Mouse (Mus musculus): ENCODE data around the gene Swap70.

The Swap70 gene

DNA sequence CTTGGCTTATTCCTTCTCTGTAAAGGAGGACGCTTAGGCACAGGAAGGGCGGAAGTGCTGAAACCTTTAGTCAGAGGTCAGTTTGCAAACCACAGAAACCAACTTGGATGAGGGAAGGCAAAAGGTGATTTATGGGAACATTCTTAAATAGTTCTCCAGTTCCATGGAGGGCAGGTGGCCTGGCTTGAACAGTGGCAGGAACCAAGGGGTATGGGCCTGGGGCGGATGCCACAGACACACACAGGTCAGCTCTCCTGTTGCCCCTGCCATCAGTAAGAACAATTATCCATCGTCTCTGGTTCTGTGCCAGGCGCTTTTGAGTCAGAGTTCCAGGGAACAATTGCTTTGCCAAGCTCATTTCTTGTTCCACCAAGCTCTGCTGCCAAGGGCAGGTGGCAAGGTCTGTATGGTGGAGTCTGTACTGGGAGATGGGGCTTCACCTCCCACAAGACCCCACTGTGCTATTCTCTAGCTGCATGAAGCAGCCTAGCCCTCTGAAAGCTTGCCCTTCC lies 56.3 kb downstream of the Swap70 start:
- 82% methylated on average over 5 of the region's 5 CpGs for WGBS

GRCm38 (mm10) chr7:110279183-110279582 lies 57.7 kb downstream of the Swap70 start:
- 92% methylated on average over 4 of the region's 4 CpGs for WGBS

- WGBS, result 90% methylated on average over 11 of the region's 11 CpGs
Observed at GRCm38 (mm10) chr7:110281435-110282256, 60.1 kb downstream of the Swap70 start.

DNA sequence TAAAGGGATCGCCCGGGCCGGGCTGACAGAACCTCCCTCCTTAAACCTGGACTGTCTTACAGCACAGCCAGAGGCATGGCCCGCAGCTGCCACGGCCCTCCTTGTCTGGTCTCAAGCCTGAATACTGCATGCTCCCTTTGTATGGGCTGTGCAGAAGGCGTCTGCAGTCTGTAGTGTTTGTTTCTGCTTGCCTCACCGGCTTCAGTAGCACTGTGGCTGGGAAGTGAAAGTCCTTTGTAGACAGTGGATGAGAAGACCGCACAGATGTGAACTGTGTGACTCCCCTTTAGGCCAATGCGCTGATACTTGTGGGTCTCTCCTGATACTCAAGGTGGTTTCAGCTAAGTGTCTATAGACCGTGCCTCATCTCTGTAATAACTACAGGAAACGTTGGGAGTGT lies 61.3 kb downstream of the Swap70 start:
- WGBS, result 75% methylated on average over 11 of the region's 11 CpGs

DNA sequence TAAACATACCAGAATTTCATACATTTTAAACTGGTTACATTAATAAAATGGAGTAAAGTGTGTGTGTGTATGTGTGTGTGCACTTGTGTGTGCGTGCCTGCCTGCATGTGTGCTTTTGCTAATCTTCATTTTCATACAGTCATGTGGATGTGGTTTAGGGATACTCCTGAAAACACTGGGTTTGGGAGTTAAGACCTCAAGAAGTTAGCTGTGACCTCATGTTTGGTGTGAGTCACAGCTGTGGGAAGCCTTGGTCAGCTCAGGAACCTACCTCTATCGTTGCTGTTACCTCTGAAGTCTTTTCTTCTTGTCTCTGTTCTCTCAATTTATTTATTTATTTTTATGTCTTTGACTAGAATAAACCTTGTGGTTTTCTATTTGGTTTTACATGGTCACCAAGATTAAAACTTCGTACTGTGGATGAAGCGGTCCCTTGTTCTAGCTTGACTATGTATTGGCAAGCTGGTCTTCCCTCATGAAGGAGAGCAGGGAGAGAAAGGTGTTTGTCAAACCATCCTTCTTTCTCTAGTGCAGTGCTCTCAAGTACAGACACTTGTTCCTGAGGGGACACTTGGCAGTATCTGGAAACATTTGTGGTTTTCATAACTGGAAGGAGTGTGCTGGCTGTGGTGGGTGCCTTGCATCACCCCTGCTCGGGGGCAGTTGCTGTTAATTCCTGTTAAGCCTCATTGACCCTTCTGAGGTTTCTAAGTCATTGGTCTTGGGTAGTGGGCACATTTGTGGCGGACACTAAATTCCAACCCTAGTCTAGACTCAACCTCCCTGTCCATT lies 62.2 kb downstream of the Swap70 start:
- 92% methylated on average over 6 of the region's 6 CpGs for WGBS

DNA sequence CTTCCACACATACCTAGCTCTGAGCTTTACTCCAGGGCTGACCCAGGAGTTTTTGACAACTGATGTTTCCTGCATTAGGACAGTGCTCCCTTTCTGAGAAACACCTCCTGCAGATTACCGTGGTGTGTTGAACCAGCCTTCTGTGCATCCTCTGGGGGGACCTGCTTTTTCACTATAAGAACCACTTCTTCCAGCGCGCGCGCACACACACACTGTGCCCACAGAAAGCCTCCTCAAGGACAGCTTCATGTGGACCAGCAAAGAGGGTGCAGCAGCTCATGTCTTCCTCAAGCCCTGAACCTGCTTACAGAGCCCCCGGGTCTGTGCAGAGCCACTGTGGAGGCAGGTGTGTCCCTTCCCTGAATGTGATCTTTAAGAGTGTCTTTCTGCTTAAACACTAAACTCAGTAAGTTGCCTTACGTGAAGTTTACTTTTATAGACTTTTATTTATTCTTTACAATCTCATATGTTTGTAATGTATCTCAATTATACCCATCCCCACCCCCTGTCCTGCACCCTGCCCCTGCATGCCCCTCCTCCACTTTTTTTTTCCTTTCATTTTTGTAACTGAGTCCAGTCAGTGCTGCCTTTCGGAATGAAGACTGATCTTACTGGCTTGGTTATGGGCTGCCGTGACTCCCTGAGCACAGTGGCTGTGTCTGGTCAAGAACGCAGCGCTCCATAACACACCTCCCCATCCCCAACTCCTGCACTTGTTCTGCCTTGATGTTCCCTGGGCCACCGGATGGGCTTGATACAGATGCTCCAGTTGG lies 63.8 kb downstream of the Swap70 start:
- 91% methylated on average over 12 of the region's 12 CpGs for WGBS

DNA sequence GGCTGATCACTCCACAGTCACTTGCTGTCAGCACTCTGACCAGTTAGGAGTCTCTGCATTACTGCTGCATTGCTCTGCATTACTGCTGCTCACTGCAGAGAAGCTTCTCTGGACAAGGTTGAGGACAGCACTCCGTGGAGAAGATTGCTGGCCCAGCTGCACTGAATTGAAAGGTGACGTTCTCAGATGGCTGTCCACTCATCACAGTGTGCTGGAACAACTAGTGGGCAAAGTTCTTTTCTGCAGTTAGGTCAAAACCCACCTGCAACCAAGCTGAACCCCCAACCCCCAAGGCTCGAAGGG lies 64.3 kb downstream of the Swap70 start:
- WGBS, result 86% methylated on average over 3 of the region's 3 CpGs

DNA sequence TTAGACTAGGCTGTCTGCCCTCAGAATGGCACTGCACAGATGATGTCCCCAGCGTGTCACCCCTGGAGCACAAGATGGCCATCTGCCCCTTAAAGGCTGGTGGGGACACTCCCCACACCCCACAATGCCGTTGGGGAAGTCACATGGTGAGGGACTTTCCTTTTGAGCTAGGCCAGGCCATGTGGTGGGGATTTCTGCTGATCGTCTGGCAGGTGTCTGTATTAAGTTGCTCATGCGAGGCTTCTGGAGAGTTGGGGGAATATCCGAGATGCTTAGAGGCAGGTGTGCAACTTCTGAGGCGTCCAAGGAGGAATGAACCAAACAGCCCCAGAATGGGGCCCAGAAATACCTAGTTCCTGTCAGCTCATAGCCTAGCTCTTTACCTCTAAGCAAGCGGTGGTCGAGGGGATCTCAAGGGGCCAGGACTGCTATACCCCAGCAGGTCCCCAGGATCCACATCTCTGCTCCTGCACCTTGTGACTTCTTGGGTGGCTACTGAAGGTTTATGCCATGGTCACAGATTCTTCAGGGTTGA lies 64.8 kb downstream of the Swap70 start:
- WGBS, result 80% methylated on average over 8 of the region's 8 CpGs

DNA sequence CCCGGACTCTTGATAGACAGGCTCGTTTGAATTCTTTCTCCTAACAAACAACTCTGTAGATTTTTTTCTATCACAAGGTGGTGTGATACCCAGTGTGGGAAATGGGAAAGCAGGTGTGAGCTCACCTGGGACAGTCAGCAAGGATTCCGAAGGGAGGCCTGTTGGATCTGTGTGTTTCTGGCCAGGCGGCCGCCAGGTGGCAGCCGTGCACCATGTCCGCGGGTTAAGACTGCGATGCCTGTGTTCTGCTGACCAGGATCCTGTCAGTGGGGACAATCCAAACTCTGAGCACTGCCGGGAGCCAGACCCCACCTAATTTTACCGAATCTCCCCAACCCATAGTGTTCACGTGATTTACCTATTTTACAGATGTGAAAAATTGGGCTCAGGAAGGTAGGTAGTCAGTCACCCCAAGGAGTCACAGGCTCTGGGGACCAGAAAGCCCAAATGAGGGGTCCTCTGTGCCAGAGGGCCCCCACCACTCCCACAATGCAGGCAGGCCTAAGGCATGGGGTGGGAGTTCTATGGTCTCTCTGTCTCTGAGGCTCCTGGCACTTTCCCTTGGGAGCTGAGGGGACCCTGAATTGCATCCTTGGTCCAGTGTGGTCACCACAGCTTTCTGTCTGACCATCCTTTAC lies 65.4 kb downstream of the Swap70 start:
- 11% methylated on average over 12 of the region's 12 CpGs for WGBS

DNA sequence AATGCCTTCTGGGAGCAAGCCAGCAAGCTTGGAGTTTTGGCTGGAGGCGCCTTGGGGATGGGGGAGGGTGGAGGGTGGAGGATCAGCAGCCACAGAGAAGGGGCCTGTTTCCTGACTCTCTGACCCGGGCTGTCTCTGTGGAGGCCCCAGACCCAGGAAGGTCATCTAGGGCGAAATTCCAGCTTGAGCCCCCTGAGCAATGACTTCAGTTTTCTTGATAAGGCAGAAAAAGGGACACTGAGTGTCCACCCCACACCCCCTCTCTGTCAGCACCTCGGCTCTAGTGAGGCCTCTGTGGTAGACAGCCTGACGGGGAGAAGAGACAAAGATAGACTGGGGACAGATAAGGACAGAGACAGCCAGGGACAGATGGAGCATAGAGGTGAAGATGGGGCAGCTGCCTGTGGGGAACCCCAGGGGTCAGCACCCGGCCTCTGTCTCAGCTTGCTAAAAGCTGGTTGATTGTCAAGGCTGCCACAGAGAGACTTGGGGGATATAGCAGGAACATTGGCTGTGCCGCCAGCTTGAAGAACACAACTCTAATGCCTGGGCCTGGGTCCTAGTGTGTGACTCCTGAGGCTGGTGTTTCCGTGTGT lies 66.1 kb downstream of the Swap70 start:
- 78% methylated on average over 8 of the region's 8 CpGs for WGBS

GRCm38 (mm10) chr7:110288191-110288604 lies 66.7 kb downstream of the Swap70 start:
- 84% methylated on average over 4 of the region's 4 CpGs for WGBS

GRCm38 (mm10) chr7:110288731-110289191 lies 67.2 kb downstream of the Swap70 start:
- 57% methylated on average over 6 of the region's 6 CpGs for WGBS

GRCm38 (mm10) chr7:110289647-110290046 lies 68.1 kb downstream of the Swap70 start:
- WGBS, result 73% methylated on average over 4 of the region's 4 CpGs

DNA sequence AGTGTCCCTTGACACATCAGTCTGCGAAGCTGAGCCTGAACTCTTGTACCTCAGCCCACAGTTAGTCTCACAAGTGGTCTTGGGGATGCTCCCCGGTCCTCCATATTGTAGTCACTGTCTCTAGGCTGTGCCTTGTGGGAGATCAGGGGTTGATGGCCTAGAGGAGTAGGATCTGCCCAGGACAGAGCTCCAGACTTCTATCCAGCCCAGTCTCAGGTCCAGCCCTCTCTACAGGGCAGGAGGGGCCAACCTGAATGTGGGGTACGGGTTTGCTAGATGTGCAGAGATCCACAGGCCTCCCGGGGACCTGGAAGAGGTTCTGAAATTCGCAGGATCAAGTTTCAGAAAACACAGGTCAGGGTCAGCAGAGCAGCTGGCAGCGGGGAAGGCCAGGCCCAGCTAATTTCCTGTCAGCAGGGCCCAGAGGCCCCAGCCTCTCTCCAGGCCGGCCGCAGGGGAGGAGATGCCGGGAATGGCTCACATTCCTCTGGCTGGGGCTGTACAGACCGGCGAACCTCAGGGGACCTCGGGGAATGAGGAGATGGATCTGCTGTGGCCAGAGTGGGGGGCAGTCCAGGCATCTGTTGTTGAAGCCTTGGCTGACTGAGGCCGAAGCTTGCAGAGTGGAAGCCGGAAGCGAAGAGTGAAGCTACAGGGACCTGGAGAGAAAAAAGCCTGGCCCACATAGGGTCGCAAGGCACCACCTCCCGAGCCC lies 75.5 kb downstream of the Swap70 start:
- WGBS, result 69% methylated on average over 17 of the region's 17 CpGs

- 71% methylated on average over 4 of the region's 4 CpGs for WGBS
Observed at GRCm38 (mm10) chr7:110297611-110298010, 76.1 kb downstream of the Swap70 start.

DNA sequence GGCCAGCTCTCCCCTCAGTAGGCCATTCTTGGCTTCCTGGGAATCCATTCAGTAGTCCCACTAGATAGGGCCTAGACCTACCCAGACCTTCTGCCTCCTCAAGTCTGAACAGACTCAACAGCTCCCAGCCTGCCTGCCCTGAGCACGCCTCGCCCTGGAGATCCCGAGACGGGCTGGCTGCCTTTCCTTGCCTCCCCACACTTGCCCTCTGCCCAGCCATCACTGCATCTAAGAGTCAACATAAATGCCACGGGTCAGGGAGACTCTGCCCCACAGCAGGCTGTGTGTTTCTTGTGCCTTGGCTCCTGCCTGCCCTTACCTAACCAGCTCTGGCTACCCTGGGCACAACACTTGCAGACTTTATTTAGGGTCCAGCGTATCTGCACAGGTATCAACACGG lies 76.6 kb downstream of the Swap70 start:
- 93% methylated on average over 7 of the region's 7 CpGs for WGBS

DNA sequence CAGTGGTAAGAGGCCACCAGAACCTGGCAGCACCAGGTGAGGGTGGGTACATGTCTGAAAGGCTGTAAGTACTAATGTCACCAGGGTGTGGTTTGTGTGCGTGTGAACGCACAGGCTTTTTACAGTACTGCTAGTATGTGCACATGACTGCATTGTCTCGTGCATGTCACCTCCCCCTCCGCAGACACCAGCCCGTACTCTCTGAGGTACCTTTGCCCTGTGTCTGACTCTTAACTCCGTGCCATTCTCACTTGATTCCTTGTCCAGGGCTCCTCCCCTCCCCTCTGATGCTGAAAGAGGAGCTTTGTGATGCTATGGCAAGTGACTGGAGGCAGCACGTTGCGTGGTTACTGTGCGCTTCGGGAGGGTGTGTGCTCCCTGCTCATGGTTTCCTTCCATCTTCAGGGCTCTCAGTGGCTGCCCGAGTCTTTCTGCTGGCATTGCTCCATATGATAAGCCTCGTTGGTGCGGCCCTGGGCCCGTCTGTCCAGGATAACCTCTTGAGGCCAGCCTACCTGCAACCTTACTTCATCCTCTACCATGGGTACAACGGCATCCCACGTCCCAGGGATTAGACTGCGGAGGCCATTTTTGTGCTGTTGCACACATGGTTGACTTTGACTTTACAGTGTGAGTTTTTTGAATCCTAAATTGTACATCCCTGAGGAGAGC lies 77.4 kb downstream of the Swap70 start:
- WGBS, result 92% methylated on average over 17 of the region's 17 CpGs

- 88% methylated on average over 6 of the region's 6 CpGs for WGBS
Observed at GRCm38 (mm10) chr7:110302886-110303285, 81.4 kb downstream of the Swap70 start.

- 78% methylated on average over 4 of the region's 4 CpGs for whole genome bisulfite sequencing
Observed at GRCm38 (mm10) chr7:110305486-110305885, 84.0 kb downstream of the Swap70 start.

DNA sequence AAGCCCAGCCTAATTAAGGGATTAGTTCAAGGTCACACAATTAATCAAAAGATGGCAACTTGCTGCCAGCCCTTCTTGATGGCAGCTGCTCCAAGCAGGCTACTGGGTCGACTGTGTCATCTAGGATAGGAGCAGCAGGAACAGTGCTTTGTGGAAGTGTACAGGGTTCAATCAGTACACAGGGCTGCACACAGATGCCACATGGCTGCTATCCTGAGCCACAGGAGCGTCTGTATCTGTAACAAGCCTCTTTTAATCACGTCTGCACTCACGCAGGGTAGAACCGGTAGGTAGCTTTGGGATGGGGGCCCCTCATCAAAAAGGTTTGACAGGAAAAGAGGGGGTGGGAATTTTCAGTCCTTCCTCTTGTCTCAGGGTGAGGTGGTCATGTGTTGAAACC lies 84.8 kb downstream of the Swap70 start:
- WGBS, result 79% methylated on average over 5 of the region's 5 CpGs

All from cerebral cortex, adult 2 months (tissue).